Mouse (Mus musculus) heart, adult 18-20 months (tissue): ENCODE measurements around the gene Vps37d. TPM values are rescaled to one million over a fixed set of nuclear protein-coding genes. Genes with fewer than 3 reads are reported as not detected.

ENCODE experiments used
- DNase-seq, 2 experiments: peaks; one replicate each; pipeline ENCODE4 v3.0.0; 2021 to 2022; ENCODE audit warnings: mixed read lengths in 1 of 2
- total RNA-seq, 2 experiments: library from RNA; stranded (reverse); gene quantifications; 2 replicates each; pipeline ENCODE4 v1.2.3; 2021

Gene Vps37d
- total RNA-seq, 2 experiments from 2014 or later: 0.17 to 0.36 TPM

DNA sequence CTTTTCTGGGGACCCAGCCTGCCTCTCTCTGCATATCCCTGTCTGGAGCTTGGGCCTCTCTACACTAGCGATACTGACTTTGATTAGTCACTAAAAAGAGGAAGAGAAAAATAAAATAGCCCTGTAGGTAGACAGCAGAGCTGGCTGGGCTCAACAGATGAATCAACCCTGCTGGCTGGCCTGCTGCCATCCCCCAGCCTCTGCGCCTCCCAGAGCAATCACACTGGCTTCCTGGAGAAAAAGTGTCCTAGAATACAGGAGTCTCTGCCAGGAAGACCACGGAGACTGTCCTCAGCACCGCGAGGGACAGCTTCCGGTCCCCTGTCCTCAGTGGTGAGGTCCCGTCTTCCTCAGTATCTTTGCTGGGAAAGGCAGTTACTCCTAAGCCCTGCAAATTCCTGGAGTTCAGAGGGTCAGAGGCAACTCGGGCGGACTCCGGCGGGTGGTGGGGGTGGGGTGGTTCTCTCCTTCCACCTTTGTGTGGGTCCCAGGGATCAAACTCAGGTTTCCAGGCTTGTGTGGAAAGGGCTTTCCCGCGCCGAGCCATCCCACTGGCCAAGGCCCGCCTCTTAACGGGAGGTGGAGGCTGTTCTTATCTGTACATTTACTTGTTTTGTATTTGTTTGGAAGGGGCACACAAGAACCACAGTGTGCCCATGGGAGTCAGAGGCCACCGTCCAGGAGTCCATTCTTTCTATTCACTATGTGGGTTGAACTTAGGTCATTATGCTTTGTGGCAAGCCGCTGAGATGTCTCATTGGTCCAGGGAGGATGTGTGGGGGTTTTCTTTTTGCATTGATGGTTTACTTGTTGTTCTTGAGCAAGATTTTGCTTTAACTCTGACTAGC lies 48.8 kb downstream of the Vps37d start:
- peak; percentile 55 to 61 for DNase-seq

DNA sequence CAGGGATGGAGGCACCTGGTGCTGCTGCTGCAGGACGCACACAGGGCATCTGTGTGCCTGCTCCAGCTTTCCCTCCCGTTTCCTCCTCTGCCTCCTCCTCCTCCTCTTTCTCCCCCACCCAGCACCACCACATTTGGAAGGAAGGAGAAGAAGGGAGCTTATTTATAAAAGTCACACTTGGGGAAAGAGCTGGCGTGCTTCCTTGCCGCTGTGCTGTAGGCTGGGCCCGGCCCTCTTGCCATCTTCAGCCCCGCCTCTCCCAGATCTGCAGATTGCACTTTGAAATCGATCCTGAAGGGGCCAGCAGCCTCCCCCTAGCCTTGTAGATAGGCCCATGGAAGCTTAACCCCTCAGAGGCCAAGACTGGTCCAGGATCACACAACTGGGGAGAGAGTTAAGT lies 52.2 kb downstream of the Vps37d start:
- DNase-seq: no peak

DNA sequence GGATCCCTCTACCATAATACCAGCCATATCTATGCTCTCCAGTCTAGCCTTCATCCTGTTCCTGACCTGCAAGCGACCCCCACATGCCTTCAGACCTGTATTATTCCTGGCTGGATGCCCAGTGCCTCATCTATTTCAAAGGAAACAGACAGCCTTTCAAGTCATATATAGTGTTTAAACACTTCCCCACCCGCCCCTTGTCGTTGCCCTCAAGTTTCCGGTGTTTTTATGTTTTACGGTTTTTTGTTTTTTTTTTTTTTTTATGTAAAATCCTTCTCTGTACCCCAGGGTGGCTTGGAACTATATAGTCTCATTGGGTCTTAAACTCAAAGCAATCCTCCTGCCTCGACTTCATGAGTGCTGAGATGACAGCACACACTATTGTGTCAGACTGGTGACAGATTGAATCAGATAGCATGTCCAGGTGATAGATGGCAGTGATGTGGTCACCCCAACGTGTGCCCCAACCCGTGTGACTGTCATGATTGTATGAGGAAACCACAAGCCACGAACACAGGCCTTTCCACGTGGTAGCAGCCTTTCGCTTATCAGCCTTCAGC lies 53.3 kb downstream of the Vps37d start:
- DNase-seq: no peak

DNA sequence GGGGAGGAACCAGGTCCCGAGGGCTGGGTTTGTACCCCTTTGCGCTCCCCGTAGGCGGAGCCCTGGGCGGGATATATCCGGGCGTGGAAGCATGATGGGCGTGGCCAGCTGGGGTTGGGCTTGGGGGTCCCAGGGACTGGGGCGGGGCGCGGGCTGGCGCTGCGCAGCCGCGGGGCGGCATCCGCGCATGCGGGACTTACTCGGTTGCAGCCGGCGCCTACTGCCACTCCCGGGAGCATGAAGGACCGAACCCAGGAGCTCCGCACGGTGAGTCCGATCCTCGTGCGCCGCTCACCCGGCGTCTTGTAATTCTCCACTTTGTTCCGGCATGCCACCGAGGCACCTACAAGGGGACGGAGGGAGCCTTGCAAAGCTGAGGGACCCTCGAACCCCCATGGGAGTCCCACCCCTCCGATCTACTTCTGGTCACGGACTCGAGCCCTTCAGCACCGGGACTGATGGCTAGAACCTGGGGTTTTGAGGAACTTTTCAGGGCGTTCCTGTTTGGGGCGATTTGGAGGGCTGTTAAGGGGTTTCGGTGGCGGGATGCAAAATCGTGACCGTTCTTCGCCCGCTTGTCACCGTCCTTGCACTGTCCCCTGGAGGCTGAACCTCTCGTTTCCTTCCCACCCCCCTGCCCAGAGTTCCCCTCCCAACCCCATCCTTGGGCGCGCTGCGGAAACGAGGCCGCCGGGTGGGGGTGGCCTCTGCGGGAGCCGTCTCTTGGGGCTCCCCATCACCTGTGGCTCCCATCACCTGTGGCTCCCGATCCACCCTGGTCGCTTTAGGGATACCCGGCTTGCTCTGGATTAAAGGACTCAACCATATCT lies 54.5 kb downstream of the Vps37d start, which contains the start of gene Stx1a:
Gene Stx1a, plus strand, starts transcription at position 139 of the 830 bp plus-strand sequence.
- peak; percentile 91 to 94 for DNase-seq

Other genes with a start within 250 kb of the Vps37d start
- gene Tmem270, start 171.5 kb downstream of the Vps37d start, total RNA-seq: not detected
- not detected for gene Cldn13, start 162.7 kb downstream of the Vps37d start, total RNA-seq
- 1 to 10 TPM; 5.7 to 7.2 TPM for gene Mettl27, start 145.9 kb downstream of the Vps37d start, total RNA-seq
- under 1 TPM in 1 of 2 experiments, not detected in 1; 0.62 TPM for gene Cldn4, start 131.3 kb downstream of the Vps37d start, total RNA-seq
- gene Cldn3, start 92.1 kb downstream of the Vps37d start, total RNA-seq: 1 to 10 TPM in 1 of 2 experiments, under 1 TPM in 1; 0.20 to 1.8 TPM
- 10 to 100 TPM; 67.1 to 69.4 TPM for gene Abhd11, start 69.1 kb downstream of the Vps37d start, total RNA-seq
- gene Stx1a, start 54.8 kb downstream of the Vps37d start, total RNA-seq: 1 to 10 TPM; 1.0 to 1.5 TPM
- gene Dnajc30, start 14.1 kb downstream of the Vps37d start, total RNA-seq: 10 to 100 TPM; 38.4 to 44.3 TPM
- gene Bud23, start 13.3 kb downstream of the Vps37d start, total RNA-seq: 10 to 100 TPM; 22.5 to 25.0 TPM
- gene Mlxipl, start 11.6 kb upstream of the Vps37d start, total RNA-seq: 10 to 100 TPM; 14.1 to 26.6 TPM
- 10 to 100 TPM in 1 of 2 experiments, 1 to 10 TPM in 1; 9.5 to 11.3 TPM for gene Tbl2, start 71.4 kb upstream of the Vps37d start, total RNA-seq
- gene Bcl7b, start 90.0 kb upstream of the Vps37d start, total RNA-seq: 10 to 100 TPM; 47.0 to 47.8 TPM
- gene Baz1b, start 109.0 kb upstream of the Vps37d start, total RNA-seq: 10 to 100 TPM; 39.2 to 43.7 TPM
- gene Fzd9, start 173.0 kb upstream of the Vps37d start, total RNA-seq: 1 to 10 TPM; 1.6 to 2.2 TPM